Mouse (Mus musculus): Measurements from ENCODE around the gene Pald1.

DNA sequence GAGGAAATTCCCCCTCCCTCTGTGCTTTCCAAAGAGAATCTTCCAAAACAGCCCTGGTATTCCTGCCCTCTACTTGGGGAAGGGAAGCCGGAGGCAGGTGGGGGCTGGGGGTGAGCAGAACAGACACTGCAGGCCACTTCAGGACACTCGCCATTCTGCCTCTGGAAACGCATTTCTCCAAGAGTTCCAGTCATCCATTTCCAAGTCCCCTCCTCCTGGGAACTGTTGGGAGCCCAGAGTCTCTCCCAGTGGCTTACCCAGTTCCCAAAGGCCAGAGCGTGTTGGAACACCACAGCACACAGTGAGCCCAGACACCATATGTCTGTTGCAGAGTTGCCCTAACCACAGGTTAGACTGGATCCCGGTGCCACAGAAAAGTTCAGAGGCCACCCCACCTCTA, 4.6 kb downstream of the Pald1 start:
- TF ChIP-seq CTCF (IDR thresholded peaks at IDR 0.05; ENCODE audit: low read depth, low read length), result no peak
- no peak for TF ChIP-seq POLR2A (IDR thresholded peaks at IDR 0.05; ENCODE audit: borderline replicate concordance, low read depth, low read length)
